Mouse (Mus musculus) thymus, postnatal 14 days (tissue): ENCODE measurements around the gene Pisd.

ENCODE experiments used
- DNase-seq: peaks from one replicate; pipeline ENCODE4 v3.0.0; 2021

The Pisd gene

DNA sequence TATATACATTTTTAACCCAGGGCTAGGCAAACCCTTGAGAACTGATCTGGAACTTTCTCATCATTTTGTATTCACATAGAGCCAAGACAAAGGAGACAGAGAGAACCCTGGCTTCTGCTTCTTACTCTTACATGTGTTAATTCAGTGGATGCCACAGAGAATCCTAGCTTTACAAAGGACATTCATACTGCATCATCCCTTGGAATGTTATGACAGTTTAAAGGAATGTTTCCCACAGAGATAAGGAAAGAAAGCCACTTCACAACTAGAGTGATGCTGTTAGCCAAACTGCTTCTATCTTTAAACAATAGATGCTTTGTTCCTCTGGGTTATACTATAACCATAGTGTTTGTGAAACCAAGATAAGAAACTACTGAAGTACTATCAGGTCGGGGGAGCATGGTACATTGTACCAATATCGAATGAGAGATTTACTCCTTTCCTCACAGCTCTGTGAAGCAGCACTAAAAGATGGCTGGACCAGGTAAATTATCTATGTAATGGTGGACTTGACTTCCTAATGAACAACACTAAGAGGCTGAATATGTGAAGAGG is 79.1 kb downstream of the Pisd start:
- no peak for DNase-seq

DNA sequence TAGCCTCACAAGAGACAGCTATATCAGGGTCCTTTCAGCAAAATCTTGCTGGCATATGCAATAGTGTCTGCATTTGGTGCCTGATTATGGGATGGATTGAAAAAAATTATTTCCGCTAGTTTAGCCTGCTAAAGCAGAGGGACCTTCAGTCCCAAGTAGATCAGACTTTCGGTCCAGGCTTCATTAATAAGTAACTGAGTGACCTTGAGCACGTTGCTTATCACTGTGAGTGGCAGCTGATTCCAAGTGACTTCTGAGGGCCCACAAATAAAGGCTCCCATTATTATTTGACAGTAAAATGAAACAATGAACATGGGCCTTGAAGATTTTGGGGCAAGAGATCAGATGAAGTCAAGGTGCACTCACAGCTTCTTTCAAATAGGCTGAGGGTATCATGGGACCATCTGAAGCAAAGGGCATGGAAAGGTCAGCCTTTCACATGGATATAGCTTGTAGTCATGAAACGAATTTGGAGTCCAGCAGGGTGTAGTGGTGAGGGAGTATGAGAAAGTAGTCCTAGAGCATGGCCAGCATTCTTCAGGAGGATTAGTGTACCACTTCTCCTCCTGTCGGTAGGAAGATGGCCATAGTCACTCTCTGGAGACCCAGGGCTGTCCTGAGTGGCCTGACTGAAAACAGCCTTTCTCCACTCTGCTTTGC is 88.1 kb downstream of the Pisd start:
- no peak for DNase-seq

DNA sequence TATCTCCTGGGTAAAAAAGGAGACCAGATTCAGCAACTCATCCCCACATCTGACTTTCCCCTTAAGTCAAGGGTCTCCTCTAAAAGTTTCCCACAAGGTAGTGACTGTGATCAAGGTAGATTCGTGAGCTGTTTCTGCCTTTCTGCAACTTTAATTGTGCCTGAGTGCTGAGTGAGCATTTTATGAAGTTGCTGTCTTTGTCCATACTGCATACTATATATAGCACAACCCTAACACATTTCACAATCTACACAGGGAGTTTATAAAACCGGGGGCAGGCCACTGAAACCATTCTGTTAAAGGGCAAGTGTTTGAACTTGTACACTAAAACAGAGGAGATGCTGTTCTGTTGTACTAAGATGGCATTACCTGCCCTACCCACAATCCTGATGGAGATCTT is 92.0 kb downstream of the Pisd start:
- no peak for DNase-seq
